9 mouse cellular contexts compared by ENCODE assay signal in the genomic region with DNA sequence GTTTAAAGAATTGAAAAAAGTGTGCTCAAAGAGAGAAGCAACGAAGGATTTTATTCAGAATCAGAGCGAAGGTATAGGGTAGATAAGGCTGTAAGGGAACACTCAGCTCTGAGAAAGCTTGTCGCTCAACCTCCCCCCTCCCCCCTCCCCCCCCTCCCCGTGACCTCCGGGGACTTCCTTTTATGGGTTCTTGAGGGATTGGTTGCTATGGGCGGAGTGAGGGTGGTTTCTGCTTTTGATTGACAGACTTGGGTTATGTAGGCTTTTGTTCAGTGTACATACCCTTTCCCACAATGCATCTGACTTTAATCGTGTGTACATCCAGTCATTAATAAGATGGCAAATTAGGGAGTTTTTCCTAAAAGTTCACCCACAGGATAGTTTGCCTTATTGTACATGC.
A peak's percentile ranks its signal among the peaks of the same experiment; 100 is the strongest.
DNase-seq lines count a peak whose midpoint lies in the region; ATAC-seq lines count a peak whose summit lies in the region.
"Had no signal": no experiment of that assay in that cellular context is flagged by ENCODE, and none has a peak within 500 bp of the region (broad histone marks: within the 10 kb centered on the region; RNA-seq: fewer than 3 reads in every experiment).

No protein-coding gene starts in this region.

- peaks cover 23% of the 10 kb centered on the region for H3K4me1 ChIP-seq in midbrain, embryonic 10.5 days
- peaks cover 3% of the 10 kb centered on the region; the same call in 1 of the 2 replicates for H3K4me1 ChIP-seq in midbrain, embryonic 16.5 days (ENCODE audit: control insufficient read depth, insufficient read depth, low read length)
- no peaks in the 10 kb centered on the region for H3K4me1 ChIP-seq in midbrain, embryonic 15.5 days
- H3K4me1 ChIP-seq: lung, embryonic 15.5 days had no signal

- H3K9ac ChIP-seq in midbrain, embryonic 16.5 days (ENCODE audit: low read depth, low read length) = no peak overlapping the region
- no peak overlapping the region for H3K9ac ChIP-seq in midbrain, embryonic 15.5 days
- H3K9ac ChIP-seq: lung, embryonic 15.5 days had no signal

- DNase-seq in midbrain, embryonic 10.5 days (ENCODE audit: low spot score) = peak; percentile 34
- DNase-seq in ZHBTc4 (ENCODE audit: low read depth, low spot score) = peak; percentile 36
- DNase-seq in splenic B cell, adult 2 months (ENCODE audit: low read depth, low spot score) = peak; percentile 83
- DNase-seq in right cerebral cortex, postnatal 25 days = no peak
- DNase-seq: cerebellum, adult 11-12 months had no signal

- no peak overlapping the region for H3K4me2 ChIP-seq in midbrain, embryonic 16.5 days (ENCODE audit: low read length)
- no peak overlapping the region for H3K4me2 ChIP-seq in midbrain, embryonic 15.5 days
- H3K4me2 ChIP-seq: lung, embryonic 15.5 days had no signal

- peak overlapping the region; percentile 55 for H3K27ac ChIP-seq in midbrain, embryonic 10.5 days (replicated peaks)
- H3K27ac ChIP-seq in midbrain, embryonic 16.5 days (ENCODE audit: low read length) = no peak overlapping the region
- no peak overlapping the region for H3K27ac ChIP-seq in midbrain, embryonic 15.5 days
- H3K27ac ChIP-seq: lung, embryonic 15.5 days had no signal

- 0 out of 2 replicates have a peak, but pooled peaks cover 2% of the 10 kb centered on the region for H3K9me3 ChIP-seq in midbrain, embryonic 10.5 days (replicated peaks)
- no peaks in the 10 kb centered on the region for H3K9me3 ChIP-seq in midbrain, embryonic 16.5 days (replicated peaks; ENCODE audit: control insufficient read depth, low read length, poor library complexity, severe bottlenecking)
- H3K9me3 ChIP-seq in midbrain, embryonic 15.5 days = no peaks in the 10 kb centered on the region
- H3K9me3 ChIP-seq: lung, embryonic 15.5 days had no signal

- no peaks in the 10 kb centered on the region for H3K27me3 ChIP-seq in midbrain, embryonic 10.5 days (ENCODE audit: low read depth, poor library complexity, severe bottlenecking)
- no peaks in the 10 kb centered on the region for H3K27me3 ChIP-seq in midbrain, embryonic 16.5 days (ENCODE audit: control insufficient read depth, insufficient read depth, low read depth, low read length)
- no peaks in the 10 kb centered on the region for H3K27me3 ChIP-seq in splenic B cell, adult 2 months (ENCODE audit: control insufficient read depth, insufficient read depth, low read length, poor library complexity, severe bottlenecking)
- no peaks in the 10 kb centered on the region for H3K27me3 ChIP-seq in midbrain, embryonic 15.5 days (replicated peaks)
- H3K27me3 ChIP-seq: lung, embryonic 15.5 days had no signal

- 54% methylated on average over 7 of the region's 7 CpGs for WGBS in midbrain, embryonic 10.5 days
- 36% methylated on average over 5 of the region's 7 CpGs for WGBS in midbrain, embryonic 16.5 days
- 37% methylated on average over 7 of the region's 7 CpGs for WGBS in midbrain, embryonic 15.5 days

- ATAC-seq in midbrain, embryonic 16.5 days = no peak
- ATAC-seq in hematopoietic stem cell, adult 5-6 weeks (replicated peaks in 1 of 2; ENCODE audit: insufficient read depth in 1 of 2, low FRiP score in 2 of 2, low TSS enrichment in 1 of 2, low read depth in 1 of 2, poor library complexity in 2 of 2, severe bottlenecking in 2 of 2) = peak; percentile 65 to 78
- ATAC-seq in midbrain, embryonic 15.5 days (replicated peaks) = no peak

- H3K4me3 ChIP-seq in midbrain, embryonic 10.5 days = no peak overlapping the region
- no peak overlapping the region for H3K4me3 ChIP-seq in midbrain, embryonic 16.5 days (ENCODE audit: low read depth, low read length)
- H3K4me3 ChIP-seq in midbrain, embryonic 15.5 days = no peak overlapping the region
- H3K4me3 ChIP-seq: lung, embryonic 15.5 days had no signal

- no peaks in the 10 kb centered on the region for H3K36me3 ChIP-seq in midbrain, embryonic 10.5 days
- no peaks in the 10 kb centered on the region for H3K36me3 ChIP-seq in midbrain, embryonic 16.5 days (ENCODE audit: control insufficient read depth, insufficient read depth, low read length)
- no peaks in the 10 kb centered on the region for H3K36me3 ChIP-seq in splenic B cell, adult 2 months (ENCODE audit: control insufficient read depth, insufficient read depth, low read length, poor library complexity, severe bottlenecking)
- no peaks in the 10 kb centered on the region for H3K36me3 ChIP-seq in midbrain, embryonic 15.5 days (replicated peaks)
- H3K36me3 ChIP-seq: lung, embryonic 15.5 days had no signal

Comparison
In these comparisons a context has a peak if more than half of its experiments do, and no peak if none do; other contexts are left out.
1. ATAC-seq: peak in hematopoietic stem cell, adult 5-6 weeks (2 of 2); none in midbrain, embryonic 16.5 days (single experiment) and midbrain, embryonic 15.5 days (single experiment).